Mouse (Mus musculus) CD4-positive naive resting alpha-beta T cell, adult 76 days (primary cell): ENCODE data around the gene Idh3a. TPM values are rescaled to one million over a fixed set of nuclear protein-coding genes. Genes with fewer than 3 reads are reported as not detected.

ENCODE experiments used
- total RNA-seq: library from RNA; stranded (reverse); gene quantifications from one replicate; pipeline ENCODE4 v1.2.4, GENCODE M21; 2023

The Idh3a gene
- 39.5 TPM for total RNA-seq

DNA sequence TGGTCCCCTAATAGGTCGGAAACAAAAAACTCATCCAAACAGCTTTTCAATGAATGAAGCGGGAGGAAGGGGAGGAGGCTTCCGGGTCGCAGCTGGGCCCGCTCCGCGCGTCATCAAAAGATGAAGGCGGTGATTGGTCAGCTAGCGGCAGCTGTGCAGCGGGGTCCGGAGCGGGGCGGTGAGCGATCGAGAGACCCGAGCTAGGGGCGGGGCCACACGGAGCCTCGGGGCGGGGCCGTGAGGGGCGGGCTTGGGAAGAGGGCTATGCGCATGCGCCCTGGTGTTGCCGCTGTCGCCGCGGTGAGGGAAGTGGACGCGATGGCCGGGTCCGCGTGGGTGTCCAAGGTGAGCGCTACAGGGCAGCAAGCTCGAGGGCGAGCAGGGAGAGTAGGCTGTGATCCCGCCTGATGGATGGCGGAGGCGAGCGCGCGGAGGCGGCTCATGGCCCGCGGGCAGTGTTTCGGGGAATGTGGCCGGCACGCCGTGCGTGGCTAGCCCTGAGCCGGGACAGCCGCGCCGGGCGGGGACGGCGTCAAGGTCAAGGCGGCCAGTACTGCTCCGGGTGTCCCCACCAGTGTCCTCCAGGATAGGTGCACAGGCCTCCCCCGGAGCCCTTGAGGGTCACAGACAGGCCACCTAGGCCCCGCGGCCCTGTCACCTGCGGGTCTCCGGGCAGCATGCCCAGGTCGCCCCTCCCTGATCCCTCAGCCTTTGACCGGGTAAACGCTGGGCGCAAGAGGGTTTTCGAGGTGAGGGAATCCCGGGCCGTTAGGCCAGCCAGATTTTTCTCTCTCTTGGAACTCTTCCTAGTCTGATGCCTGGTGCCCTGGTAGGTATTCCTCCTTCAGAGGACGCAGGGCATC is at the start of gene Idh3a:
Gene Idh3a, plus strand, starts transcription at position 136 of the 863 bp plus-strand sequence.

DNA sequence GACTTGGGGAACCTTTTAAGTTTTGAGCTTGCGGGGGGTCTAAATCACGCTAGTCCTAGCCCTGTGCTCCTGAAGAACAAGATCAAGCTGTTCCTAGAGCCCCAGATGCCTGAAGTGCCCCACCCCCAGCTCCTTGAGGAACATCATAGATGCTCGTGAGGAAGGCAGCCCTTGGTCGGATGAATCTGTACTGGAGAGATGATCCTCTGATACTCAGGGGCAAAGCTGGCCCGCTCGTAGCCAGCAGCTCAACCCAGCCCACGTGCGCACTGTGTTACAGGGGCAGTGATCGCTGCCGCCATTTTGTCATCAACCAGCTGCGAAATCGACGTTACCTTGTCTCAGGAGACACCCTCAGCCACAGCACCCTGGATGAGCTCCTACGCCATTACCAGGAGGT is 47.5 kb upstream of the Idh3a start, which contains the start of gene Sh2d7:
Gene Sh2d7, plus strand, starts transcription at position 301 of the 400 bp plus-strand sequence.

DNA sequence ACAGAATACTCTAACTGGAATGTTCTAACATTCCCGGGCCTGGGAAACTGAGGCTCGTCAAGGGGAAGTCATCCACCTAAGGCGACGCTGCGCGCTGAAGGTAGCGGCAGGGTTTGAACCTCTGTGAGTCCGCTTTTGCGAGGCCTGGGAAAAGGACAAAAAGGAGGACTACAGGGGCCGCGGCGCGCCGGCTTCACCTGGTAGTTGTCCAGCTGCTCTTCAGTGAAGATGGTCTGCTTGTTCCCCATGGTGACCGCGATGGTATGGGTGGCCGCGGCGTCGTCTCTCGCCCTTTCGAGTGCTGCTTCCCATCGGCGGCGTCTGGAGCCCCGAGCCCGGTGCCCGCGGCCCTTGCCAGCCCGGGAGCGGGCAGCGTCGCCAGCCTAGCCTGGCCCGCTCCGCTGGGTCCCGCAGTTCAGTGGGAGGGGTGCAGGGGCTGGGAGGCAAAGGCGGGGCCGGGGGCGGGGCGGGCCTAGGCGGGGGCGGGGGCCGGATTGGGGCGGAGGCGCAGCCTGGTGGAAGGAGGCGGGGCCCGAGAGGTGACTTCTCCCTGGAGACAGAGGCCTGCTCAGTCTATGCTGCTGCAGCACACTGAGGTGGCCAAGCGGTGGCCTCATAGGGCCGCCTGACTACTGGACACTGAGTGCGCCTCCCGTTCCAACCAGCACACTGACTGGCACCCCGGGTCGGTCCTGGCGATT is 26.2 kb upstream of the Idh3a start, which contains the start of gene Cib2:
Gene Cib2, minus strand, starts transcription at position 448 of the 701 bp plus-strand sequence.

Other genes with a start within 250 kb of the Idh3a start
- 0.44 TPM for gene Dmxl2, start 84.7 kb upstream of the Idh3a start, total RNA-seq
- gene Sh2d7, start 47.4 kb upstream of the Idh3a start, total RNA-seq = not detected
- not detected for gene Cib2, start 26.1 kb upstream of the Idh3a start, total RNA-seq
- 6.1 TPM for gene Acsbg1, start 75.5 kb downstream of the Idh3a start, total RNA-seq
- 16.6 TPM for gene Dnaja4, start 112.5 kb downstream of the Idh3a start, total RNA-seq
- gene Wdr61, start 148.2 kb downstream of the Idh3a start, total RNA-seq = 48.1 TPM
- not detected for gene Crabp1, start 178.4 kb downstream of the Idh3a start, total RNA-seq